In genomic region chr19:47886617-47887016, GRCm38 (mm10) we compare ENCODE assay signal across 8 mouse cellular contexts. TPM values are rescaled to one million over a fixed set of nuclear protein-coding genes. Genes with fewer than 3 reads are reported as not detected.
A peak's percentile ranks its signal among the peaks of the same experiment; 100 is the strongest.
DNase-seq lines count a peak whose midpoint lies in the region; ATAC-seq and TF ChIP-seq lines count a peak whose summit lies in the region.
"Had no signal": no experiment of that assay in that cellular context is flagged by ENCODE, and none has a peak within 500 bp of the region (broad histone marks: within the 10 kb centered on the region; RNA-seq: fewer than 3 reads in every experiment).

No protein-coding gene starts in this region.

- H3K4me3 ChIP-seq in C2C12 (ENCODE audit: insufficient read depth, poor library complexity, severe bottlenecking), result no peak overlapping the region
- H3K4me3 ChIP-seq in liver, postnatal 0 days (ENCODE audit: low read depth, low read length), result no peak overlapping the region
- H3K4me3 ChIP-seq in neural tube, embryonic 15.5 days (replicated peaks), result no peak overlapping the region
- no peak overlapping the region for H3K4me3 ChIP-seq in hindbrain, postnatal 0 days (ENCODE audit: low read length)

- ATAC-seq in liver, postnatal 0 days, result peak; percentile 16; the same call in 1 of the 2 replicates
- ATAC-seq in neural tube, embryonic 15.5 days (ENCODE audit: low FRiP score), result no peak
- no peak for ATAC-seq in hindbrain, postnatal 0 days

- TF ChIP-seq EP300 in liver, postnatal 0 days (IDR thresholded peaks at IDR 0.05; ENCODE audit: low read depth), result peak; percentile 70

- DNase-seq in adipocyte (ENCODE audit: low spot score), result peak; percentile 34
- peak; percentile 83 for DNase-seq in kidney, adult 11 months
- DNase-seq in liver, postnatal 0 days, result no peak
- DNase-seq in hindbrain, postnatal 0 days (ENCODE audit: low spot score), result no peak
- no peak for DNase-seq in neural tube, embryonic 10.5 days (ENCODE audit: extremely low spot score, low spot score)

- no peaks in the 10 kb centered on the region for H3K36me3 ChIP-seq in C2C12 (ENCODE audit: control insufficient read depth, insufficient read depth)
- H3K36me3 ChIP-seq in liver, postnatal 0 days (replicated peaks; ENCODE audit: insufficient read depth, low read length), result no peaks in the 10 kb centered on the region
- no peaks in the 10 kb centered on the region for H3K36me3 ChIP-seq in neural tube, embryonic 15.5 days
- H3K36me3 ChIP-seq in hindbrain, postnatal 0 days (ENCODE audit: insufficient read depth, low read length), result no peaks in the 10 kb centered on the region

- H3K4me1 ChIP-seq in liver, postnatal 0 days (ENCODE audit: insufficient read depth), result peaks cover 6% of the 10 kb centered on the region
- H3K4me1 ChIP-seq in neural tube, embryonic 15.5 days, result peaks cover 4% of the 10 kb centered on the region; the same call in 1 of the 2 replicates
- no peaks in the 10 kb centered on the region for H3K4me1 ChIP-seq in hindbrain, postnatal 0 days (ENCODE audit: insufficient read depth, low read length)

- H3K9me3 ChIP-seq in liver, postnatal 0 days (ENCODE audit: low read length), result no peaks in the 10 kb centered on the region
- H3K9me3 ChIP-seq in neural tube, embryonic 15.5 days (replicated peaks), result no peaks in the 10 kb centered on the region
- no peaks in the 10 kb centered on the region for H3K9me3 ChIP-seq in hindbrain, postnatal 0 days (ENCODE audit: low read length)

- WGBS in liver, postnatal 0 days (ENCODE audit: insufficient replicate concordance), result 62% methylated on average over 7 of the region's 7 CpGs
- WGBS in neural tube, embryonic 15.5 days, result 76% methylated on average over 7 of the region's 7 CpGs
- WGBS in hindbrain, postnatal 0 days, result 75% methylated on average over 7 of the region's 7 CpGs

- no peaks in the 10 kb centered on the region for H3K79me2 ChIP-seq in C2C12 (ENCODE audit: control insufficient read depth, insufficient read depth)

- H3K9ac ChIP-seq in liver, postnatal 0 days (replicated peaks), result no peak overlapping the region
- H3K9ac ChIP-seq in neural tube, embryonic 15.5 days (replicated peaks), result no peak overlapping the region
- H3K9ac ChIP-seq in hindbrain, postnatal 0 days (replicated peaks; ENCODE audit: low read length), result no peak overlapping the region

- H3K27ac ChIP-seq in liver, postnatal 0 days (ENCODE audit: low read depth), result no peak overlapping the region
- H3K27ac ChIP-seq in neural tube, embryonic 15.5 days (replicated peaks), result no peak overlapping the region
- no peak overlapping the region for H3K27ac ChIP-seq in hindbrain, postnatal 0 days

- no peak overlapping the region for H3K4me2 ChIP-seq in liver, postnatal 0 days (ENCODE audit: low read depth, low read length)
- H3K4me2 ChIP-seq in neural tube, embryonic 15.5 days, result no peak overlapping the region
- no peak overlapping the region for H3K4me2 ChIP-seq in hindbrain, postnatal 0 days (ENCODE audit: low read depth, low read length)

- H3ac ChIP-seq in C2C12 (ENCODE audit: control insufficient read depth, insufficient read length, low read depth), result no peak overlapping the region

- H3K27me3 ChIP-seq in C2C12 (ENCODE audit: control insufficient read depth, insufficient read depth, insufficient read length), result no peaks in the 10 kb centered on the region
- no peaks in the 10 kb centered on the region for H3K27me3 ChIP-seq in liver, postnatal 0 days (ENCODE audit: insufficient read depth, low read length)
- H3K27me3 ChIP-seq in neural tube, embryonic 15.5 days (replicated peaks), result no peaks in the 10 kb centered on the region
- no peaks in the 10 kb centered on the region for H3K27me3 ChIP-seq in hindbrain, postnatal 0 days (ENCODE audit: insufficient read depth, low read length)

- H3K79me3 ChIP-seq in C2C12 (ENCODE audit: low read depth), result no peaks in the 10 kb centered on the region

- no peak for TF ChIP-seq CTCF in C2C12 (IDR thresholded peaks at IDR 0.05; ENCODE audit: control insufficient read depth, insufficient read depth, insufficient read length)
- TF ChIP-seq CTCF in liver, postnatal 0 days (IDR thresholded peaks at IDR 0.05; ENCODE audit: low read depth), result no peak
- no peak for TF ChIP-seq CTCF in hindbrain, postnatal 0 days (IDR thresholded peaks at IDR 0.05; ENCODE audit: low read depth)

TF ChIP-seq in C2C12, 6 proteins besides CTCF, POLR2A, EP300 and RAD21:
- TF ChIP-seq USF1 (IDR thresholded peaks at IDR 0.05; ENCODE audit: low read depth), result peak; percentile 75
- peak; percentile 54 for TF ChIP-seq MYOD1 (IDR thresholded peaks at IDR 0.05; ENCODE audit: control insufficient read depth, insufficient read length, low read depth)
- peak; percentile 79 for TF ChIP-seq CEBPB (IDR thresholded peaks at IDR 0.05; ENCODE audit: low read depth)
- no peak for TF ChIP-seq FOSL1 (IDR thresholded peaks at IDR 0.05; ENCODE audit: insufficient read depth, low read length, poor library complexity, severe bottlenecking)
TF ChIP-seq in C2C12: peak in this region for 3.

RNA-seq across cellular contexts. Expression of gene Gsto2, which starts 21.3 kb away (rescaled TPM):
- polyA plus RNA-seq in C2C12 (2012; fragmentation: generic; extraction: Trizol), result 2.6 TPM
- 0.25 and 0.39 TPM in 2 replicates for polyA plus RNA-seq in liver, postnatal 0 days (2015; fragmentation: Nextera tagmentation; extraction: Ambion mirVana)
- 1.4 and 1.8 TPM in 2 replicates for polyA plus RNA-seq in neural tube, embryonic 15.5 days (2015; fragmentation: Nextera tagmentation; extraction: Ambion mirVana)
- total RNA-seq in hindbrain, postnatal 0 days (2014; rRNA removed), result 0.26 and 0.29 TPM in 2 replicates
- polyA plus RNA-seq in hindbrain, postnatal 0 days (2015; fragmentation: Nextera tagmentation; extraction: Ambion mirVana), result 0.89 and 1.6 TPM in 2 replicates

RNA-seq across cellular contexts. Expression of gene Gsto1, which starts 31.8 kb away (rescaled TPM):
- 272 TPM for polyA plus RNA-seq in C2C12 (2012; fragmentation: generic; extraction: Trizol)
- 151 and 198 TPM in 2 replicates for polyA plus RNA-seq in liver, postnatal 0 days (2015; fragmentation: Nextera tagmentation; extraction: Ambion mirVana)
- polyA plus RNA-seq in neural tube, embryonic 15.5 days (2015; fragmentation: Nextera tagmentation; extraction: Ambion mirVana), result 156 and 169 TPM in 2 replicates
- 86.9 and 102 TPM in 2 replicates for total RNA-seq in hindbrain, postnatal 0 days (2014; rRNA removed)
- polyA plus RNA-seq in hindbrain, postnatal 0 days (2015; fragmentation: Nextera tagmentation; extraction: Ambion mirVana), result 136 TPM in 2 replicates

RNA-seq across cellular contexts. Expression of gene Cfap43, which starts 32.5 kb away (rescaled TPM):
- 0.07 TPM for polyA plus RNA-seq in C2C12 (2012; fragmentation: generic; extraction: Trizol)
- polyA plus RNA-seq in liver, postnatal 0 days (2015; fragmentation: Nextera tagmentation; extraction: Ambion mirVana), result 0.05 TPM in 1 of 2 replicates, not detected in the other
- 0.51 and 0.98 TPM in 2 replicates for polyA plus RNA-seq in neural tube, embryonic 15.5 days (2015; fragmentation: Nextera tagmentation; extraction: Ambion mirVana)
- 1.8 and 2.8 TPM in 2 replicates for total RNA-seq in hindbrain, postnatal 0 days (2014; rRNA removed)
- polyA plus RNA-seq in hindbrain, postnatal 0 days (2015; fragmentation: Nextera tagmentation; extraction: Ambion mirVana), result 2.8 and 4.7 TPM in 2 replicates

RNA-seq across cellular contexts. Expression of gene Itprip, which starts 32.5 kb away (rescaled TPM):
- 66.5 TPM for polyA plus RNA-seq in C2C12 (2012; fragmentation: generic; extraction: Trizol)
- 2.4 and 2.8 TPM in 2 replicates for polyA plus RNA-seq in liver, postnatal 0 days (2015; fragmentation: Nextera tagmentation; extraction: Ambion mirVana)
- polyA plus RNA-seq in neural tube, embryonic 15.5 days (2015; fragmentation: Nextera tagmentation; extraction: Ambion mirVana), result 3.6 and 7.8 TPM in 2 replicates
- 6.6 and 7.2 TPM in 2 replicates for total RNA-seq in hindbrain, postnatal 0 days (2014; rRNA removed)
- 2.7 and 3.1 TPM in 2 replicates for polyA plus RNA-seq in hindbrain, postnatal 0 days (2015; fragmentation: Nextera tagmentation; extraction: Ambion mirVana)

RNA-seq across cellular contexts. Expression of gene Cfap58, which starts 50.9 kb away (rescaled TPM):
- not detected for polyA plus RNA-seq in C2C12 (2012; fragmentation: generic; extraction: Trizol)
- polyA plus RNA-seq in liver, postnatal 0 days (2015; fragmentation: Nextera tagmentation; extraction: Ambion mirVana), result not detected in 2 replicates
- 0.47 and 0.59 TPM in 2 replicates for polyA plus RNA-seq in neural tube, embryonic 15.5 days (2015; fragmentation: Nextera tagmentation; extraction: Ambion mirVana)
- total RNA-seq in hindbrain, postnatal 0 days (2014; rRNA removed), result 0.26 TPM in 1 of 2 replicates, not detected in the other
- polyA plus RNA-seq in hindbrain, postnatal 0 days (2015; fragmentation: Nextera tagmentation; extraction: Ambion mirVana), result 0.68 TPM in 2 replicates
- total RNA-seq: megakaryocyte-erythroid progenitor cell, adult 5-6 weeks had no signal

Comparison
In these comparisons a context has a peak if more than half of its experiments do, and no peak if none do; other contexts are left out.
1. DNase-seq: peak in adipocyte (single experiment) and kidney, adult 11 months (single experiment); none in liver, postnatal 0 days (single experiment), hindbrain, postnatal 0 days (single experiment) and neural tube, embryonic 10.5 days (single experiment).